Mouse (Mus musculus) layer of hippocampus, postnatal 14 days (tissue): Measurements from ENCODE around the gene Shoc2. TPM values are rescaled to one million over a fixed set of nuclear protein-coding genes. Genes with fewer than 3 reads are reported as not detected.

ENCODE experiments used
- DNase-seq, 2 experiments: peaks; one replicate each; pipeline ENCODE4 v3.0.0; 2021 to 2022; ENCODE audit warnings: low spot score in 2 of 2, mixed read lengths in 1 of 2
- total RNA-seq, 2 experiments: library from RNA; stranded (reverse); gene quantifications; 2 replicates each; pipeline ENCODE4 v1.2.3; 2021

Shoc2 gene
- total RNA-seq, 2 experiments from 2014 or later, result 45.6 to 46.8 TPM

GRCm38 (mm10) chr19:54010973-54011372 is 66.9 kb downstream of the Shoc2 start:
- DNase-seq, result no peak

DNA sequence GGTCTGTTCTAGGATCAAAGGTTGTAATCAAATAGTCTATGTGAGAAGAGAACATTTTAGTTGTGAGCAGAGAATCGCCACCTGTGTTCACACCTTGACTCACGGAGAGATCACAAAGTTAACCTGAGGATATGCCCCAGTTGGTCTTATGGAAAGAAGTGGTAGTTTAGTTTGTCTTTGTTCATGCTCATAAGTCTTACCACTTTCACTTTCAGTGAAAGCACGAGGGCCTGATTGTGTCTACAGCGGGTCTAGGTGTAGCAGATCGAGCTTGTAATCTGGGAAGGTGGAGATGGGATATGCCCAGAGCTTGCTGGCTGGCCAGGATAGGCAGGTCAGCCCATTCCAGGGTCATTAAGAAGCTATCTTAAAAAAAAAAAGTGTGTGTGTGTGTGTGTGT is 70.9 kb downstream of the Shoc2 start:
- no peak for DNase-seq

- DNase-seq, result no peak
Observed at GRCm38 (mm10) chr19:54015503-54015902, 71.4 kb downstream of the Shoc2 start.

DNA sequence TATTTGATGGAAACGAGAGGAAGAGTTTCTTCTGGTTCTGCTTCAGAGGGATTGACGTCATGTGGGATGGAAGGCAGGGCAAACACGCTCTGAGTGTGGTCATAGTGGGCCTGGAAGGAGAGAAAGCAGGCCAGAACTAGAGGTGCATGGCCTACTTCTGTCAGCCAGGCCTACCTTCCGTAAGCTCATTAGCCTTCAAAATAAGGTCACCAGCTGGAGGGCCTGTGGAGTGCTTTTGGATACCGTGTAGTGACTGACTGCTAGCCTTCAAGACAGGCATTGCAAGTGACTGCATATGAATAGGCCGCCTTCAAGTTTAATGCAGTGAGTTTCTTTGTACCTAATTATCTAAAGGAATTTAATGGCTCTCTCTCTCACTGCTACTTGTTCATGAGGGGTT is 91.0 kb downstream of the Shoc2 start:
- no peak for DNase-seq

- no peak for DNase-seq
Observed at GRCm38 (mm10) chr19:54039441-54039840, 95.3 kb downstream of the Shoc2 start.

- DNase-seq, result no peak
Observed at GRCm38 (mm10) chr19:54040356-54041028, 96.4 kb downstream of the Shoc2 start.

DNA sequence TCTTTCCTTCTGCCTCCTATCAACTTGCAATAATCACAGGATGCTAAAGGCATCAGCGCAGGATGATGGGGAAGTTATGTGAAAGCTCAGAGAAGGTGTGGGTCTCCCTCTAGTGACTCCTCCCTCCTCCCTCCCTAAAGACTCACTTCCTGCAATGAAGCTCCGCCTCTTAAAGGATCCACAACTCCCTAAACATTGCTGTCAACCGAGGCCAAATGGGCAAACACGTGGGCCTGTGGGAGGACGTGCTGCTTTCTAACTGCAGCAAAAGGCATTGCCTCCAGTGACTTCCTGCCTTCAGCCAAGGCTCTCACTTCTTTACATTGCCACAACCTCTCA is 96.9 kb downstream of the Shoc2 start:
- no peak for DNase-seq

DNA sequence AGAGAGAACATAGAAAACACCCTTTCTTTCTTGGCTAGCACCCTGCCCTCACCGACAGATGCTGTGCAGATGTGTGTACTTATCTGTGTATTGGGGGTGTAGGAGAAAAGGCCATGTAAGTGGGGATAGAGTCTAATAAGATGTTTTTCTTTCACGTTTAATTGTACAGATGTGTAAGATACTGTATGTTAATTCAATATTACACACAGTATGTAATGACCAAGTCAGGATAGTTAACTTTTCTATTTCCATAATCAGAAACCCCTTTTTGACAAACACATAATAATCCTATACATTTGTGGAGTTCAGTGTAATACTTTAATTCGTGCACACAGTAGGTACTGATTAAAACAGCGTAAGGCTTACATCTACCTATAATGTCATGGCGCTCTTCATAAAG is 99.7 kb downstream of the Shoc2 start, which contains the start of gene Adra2a:
Gene Adra2a, plus strand, starts transcription at position 301 of the 400 bp plus-strand sequence.
- DNase-seq, result no peak

GRCm38 (mm10) chr19:54044507-54045371 is 100.6 kb downstream of the Shoc2 start:
- DNase-seq, result peak; percentile 80 to 82

DNA sequence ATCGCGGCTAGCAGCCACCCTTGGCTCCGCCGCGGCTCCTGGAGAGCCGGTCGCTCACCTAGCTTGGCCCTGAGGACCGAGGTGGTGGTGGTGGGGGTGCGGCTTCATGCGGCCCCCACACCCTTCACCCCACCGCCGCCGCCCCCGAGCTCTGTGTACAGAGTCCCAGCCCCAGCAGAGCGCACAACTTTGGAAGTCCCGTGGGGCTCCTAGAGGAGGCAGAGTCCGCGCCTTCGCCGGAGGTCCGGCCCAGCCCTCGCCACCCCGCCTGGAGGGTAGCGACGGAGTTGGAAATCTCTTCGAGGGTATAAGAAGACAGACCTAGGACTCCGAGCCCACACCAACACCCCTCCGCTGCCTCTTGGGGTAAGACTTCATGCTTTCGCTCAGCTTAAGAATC is 101.3 kb downstream of the Shoc2 start:
- no peak for DNase-seq

GRCm38 (mm10) chr19:54045931-54046683 is 102.0 kb downstream of the Shoc2 start:
- DNase-seq, result peak in 1 of 2 experiments; percentile 29

DNA sequence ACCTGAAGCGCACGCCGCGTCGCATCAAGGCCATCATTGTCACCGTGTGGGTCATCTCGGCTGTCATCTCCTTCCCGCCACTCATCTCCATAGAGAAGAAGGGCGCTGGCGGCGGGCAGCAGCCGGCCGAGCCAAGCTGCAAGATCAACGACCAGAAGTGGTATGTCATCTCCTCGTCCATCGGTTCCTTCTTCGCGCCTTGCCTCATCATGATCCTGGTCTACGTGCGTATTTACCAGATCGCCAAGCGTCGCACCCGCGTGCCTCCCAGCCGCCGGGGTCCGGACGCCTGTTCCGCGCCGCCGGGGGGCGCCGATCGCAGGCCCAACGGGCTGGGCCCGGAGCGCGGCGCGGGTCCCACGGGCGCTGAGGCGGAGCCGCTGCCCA is 102.6 kb downstream of the Shoc2 start:
- DNase-seq, result no peak

DNA sequence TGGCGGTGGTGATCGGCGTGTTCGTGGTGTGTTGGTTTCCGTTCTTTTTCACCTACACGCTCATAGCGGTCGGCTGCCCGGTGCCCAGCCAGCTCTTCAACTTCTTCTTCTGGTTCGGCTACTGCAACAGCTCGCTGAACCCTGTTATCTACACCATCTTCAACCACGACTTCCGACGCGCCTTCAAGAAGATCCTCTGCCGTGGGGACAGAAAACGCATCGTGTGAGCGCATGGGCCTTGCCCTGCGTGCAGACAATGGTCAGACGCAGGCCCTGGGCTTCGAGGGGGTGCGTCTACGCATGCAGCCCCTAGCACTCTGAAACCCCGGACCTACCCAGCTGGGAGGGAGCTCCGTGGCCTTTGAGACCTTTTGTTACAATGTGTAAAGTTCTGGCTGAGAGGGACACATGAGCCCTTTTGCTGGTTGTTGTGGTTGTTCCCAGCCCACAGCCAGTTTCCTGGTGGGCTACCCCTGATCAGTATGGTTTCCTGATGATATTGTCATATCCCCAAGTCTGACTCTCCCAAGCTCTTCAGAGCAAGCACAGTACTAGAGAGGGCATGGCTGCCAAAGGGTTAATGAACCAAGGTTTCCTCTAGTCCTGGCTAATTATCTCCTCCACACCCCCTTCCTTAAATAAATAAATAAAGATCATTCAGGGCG is 103.4 kb downstream of the Shoc2 start:
- no peak for DNase-seq

- no peak for DNase-seq
Observed at GRCm38 (mm10) chr19:54048161-54048885, 104.2 kb downstream of the Shoc2 start.

- DNase-seq, result no peak
Observed at GRCm38 (mm10) chr19:54051651-54052050, 107.5 kb downstream of the Shoc2 start.

GRCm38 (mm10) chr19:54055845-54056244 is 111.7 kb downstream of the Shoc2 start:
- no peak for DNase-seq

GRCm38 (mm10) chr19:54068447-54068846 is 124.3 kb downstream of the Shoc2 start:
- DNase-seq, result no peak

- DNase-seq, result no peak
Observed at GRCm38 (mm10) chr19:54070521-54070920, 126.4 kb downstream of the Shoc2 start.

DNA sequence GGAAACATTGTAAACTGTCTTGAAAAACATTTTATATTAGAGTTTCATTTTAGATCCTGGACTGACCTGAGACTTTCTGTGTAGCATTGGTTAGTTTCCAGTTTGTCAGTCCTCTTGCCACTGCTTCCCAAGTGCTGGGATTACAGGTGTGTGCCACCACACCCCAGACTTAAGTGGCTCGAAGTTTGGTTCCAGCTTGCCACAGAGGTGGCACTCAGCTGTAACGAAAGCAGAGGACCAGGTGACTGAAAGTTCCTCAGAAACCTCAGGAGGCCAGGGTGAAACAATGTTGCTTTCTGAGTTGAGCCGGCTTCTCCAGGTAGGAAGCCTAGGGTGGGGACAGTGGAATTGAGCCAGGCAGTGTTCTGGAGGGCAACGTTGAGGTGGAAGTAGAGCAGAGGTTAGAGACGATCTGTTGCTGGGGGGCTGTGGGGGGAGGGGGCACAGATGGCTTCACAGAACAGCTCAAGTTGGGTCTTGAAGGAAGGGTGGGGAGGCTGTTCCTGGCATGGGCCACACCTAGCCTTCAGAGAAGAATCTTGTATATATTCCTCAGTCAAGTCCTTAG is 128.2 kb downstream of the Shoc2 start:
- no peak for DNase-seq
